Mouse (Mus musculus): Measurements from ENCODE around the gene Tmem8b. TPM values are rescaled to one million over a fixed set of nuclear protein-coding genes. Genes with fewer than 3 reads are reported as not detected.

The Tmem8b gene
- polyA plus RNA-seq, 1 experiment from 2014 or later: 5.6 TPM

DNA sequence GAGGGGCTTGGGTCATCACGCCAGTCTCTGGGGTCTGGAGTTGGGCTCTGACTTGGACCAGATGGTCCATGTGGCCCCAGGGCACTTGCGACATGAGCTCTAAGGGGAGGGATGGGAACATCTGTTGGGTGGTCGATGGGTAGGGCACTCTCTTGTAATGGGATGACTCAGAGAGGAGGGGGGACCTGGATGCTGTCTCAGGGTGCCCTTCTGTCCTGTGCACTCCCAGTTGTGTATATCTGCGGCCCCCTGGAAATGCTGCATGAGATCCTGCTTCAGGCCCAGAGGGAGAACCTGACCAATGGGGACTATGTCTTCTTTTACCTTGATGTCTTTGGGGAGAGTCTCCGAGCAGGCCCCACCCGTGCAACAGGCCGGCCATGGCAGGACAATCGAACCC is 35.5 kb upstream of the Tmem8b start:
- Histone ChIP-seq H3K36me3 (ENCODE audit: control insufficient read depth, insufficient read depth, low read length) (no peaks in the 10 kb centered on the region), H3K4me1 (ENCODE audit: control insufficient read depth, insufficient read depth, low read length) (peaks cover 14% of the 10 kb centered on the region), H3K9me3 (replicated peaks; ENCODE audit: control insufficient read depth, low read length) (no peaks in the 10 kb centered on the region), H3K27me3 (replicated peaks; ENCODE audit: control insufficient read depth, insufficient read depth, low read length) (no peaks in the 10 kb centered on the region), H3K9ac (ENCODE audit: low read length) (no peak overlapping the region), H3K4me2 (ENCODE audit: low read length) (peak overlapping the region; percentile 83; the same call in 1 of the 2 replicates), H3K4me3 (ENCODE audit: low read depth, low read length) (no peak overlapping the region), H3K27ac (ENCODE audit: low read depth, low read length) (no peak overlapping the region)
- ATAC-seq (no peak), DNase-seq (ENCODE audit: low spot score) (no peak)
- 85% methylated on average over 8 of the region's 8 CpGs for WGBS

DNA sequence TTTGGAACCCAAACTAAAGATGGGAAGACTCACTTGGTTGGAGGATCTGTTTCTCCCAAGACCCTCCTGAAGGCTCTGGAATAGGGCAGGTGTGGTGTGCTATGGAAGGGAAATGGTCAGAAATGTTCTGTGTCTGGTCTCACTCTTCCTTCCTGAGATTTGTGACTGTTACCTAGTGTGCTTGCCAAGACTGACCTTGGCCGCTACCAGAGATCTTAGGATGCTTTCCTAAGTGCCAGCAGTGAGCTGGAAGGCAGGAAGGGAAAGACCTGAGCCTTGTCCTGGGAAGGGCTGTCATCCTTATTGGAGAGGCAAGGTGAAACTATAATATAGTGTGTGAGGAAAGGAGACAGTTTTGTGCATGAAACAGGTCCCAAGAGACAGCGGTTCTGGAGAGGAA is 35.0 kb upstream of the Tmem8b start:
- Histone ChIP-seq H3K4me1 (ENCODE audit: control insufficient read depth, insufficient read depth, low read length) (peaks cover 14% of the 10 kb centered on the region), H3K4me3 (ENCODE audit: low read depth, low read length) (no peak overlapping the region), H3K9me3 (replicated peaks; ENCODE audit: control insufficient read depth, low read length) (no peaks in the 10 kb centered on the region), H3K4me2 (ENCODE audit: low read length) (no peak overlapping the region), H3K27me3 (replicated peaks; ENCODE audit: control insufficient read depth, insufficient read depth, low read length) (no peaks in the 10 kb centered on the region), H3K36me3 (ENCODE audit: control insufficient read depth, insufficient read depth, low read length) (no peaks in the 10 kb centered on the region), H3K27ac (ENCODE audit: low read depth, low read length) (no peak overlapping the region), H3K9ac (ENCODE audit: low read length) (no peak overlapping the region)
- WGBS: 95% methylated on average over 2 of the region's 2 CpGs
- DNase-seq (ENCODE audit: low spot score): no peak
- no peak for ATAC-seq

DNA sequence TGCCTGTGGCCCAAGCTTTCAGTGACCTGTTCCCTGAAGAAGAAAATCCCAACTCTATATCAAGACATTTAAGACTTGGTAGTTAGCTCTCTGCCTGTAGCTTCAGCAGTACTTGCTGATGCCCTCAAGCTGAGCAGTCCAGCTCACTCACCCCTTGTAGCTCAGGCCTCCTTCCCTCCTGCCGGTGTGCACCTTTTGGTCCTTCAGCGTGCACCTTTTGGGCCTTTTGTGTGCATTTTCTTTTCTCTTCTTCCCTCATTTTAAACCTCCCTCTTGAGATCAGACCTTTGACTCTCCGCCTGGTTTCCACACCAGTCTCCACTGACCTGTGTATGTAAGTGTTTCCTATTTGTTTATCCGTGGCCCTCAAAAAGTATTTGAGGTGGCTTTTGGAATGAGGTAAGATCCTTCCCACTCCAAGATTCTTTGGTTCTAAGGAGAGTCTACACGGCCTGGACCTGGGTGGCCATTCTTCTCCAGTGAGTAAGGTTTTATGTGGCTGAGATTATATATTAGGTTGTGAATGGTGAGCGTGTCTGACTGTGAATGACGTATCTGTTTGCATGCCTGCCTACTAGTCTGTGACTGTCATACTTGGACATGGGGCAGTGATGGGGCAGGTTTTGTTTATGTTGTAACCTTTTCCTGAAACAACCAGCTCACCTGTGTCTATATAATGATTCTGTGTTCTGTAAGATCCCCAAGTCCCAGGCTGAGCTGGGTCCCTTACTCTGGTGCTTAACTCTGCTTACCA is 34.0 kb upstream of the Tmem8b start:
- Histone ChIP-seq H3K4me3 (ENCODE audit: low read depth, low read length) (no peak overlapping the region), H3K4me1 (ENCODE audit: control insufficient read depth, insufficient read depth, low read length) (peaks cover 14% of the 10 kb centered on the region), H3K4me2 (ENCODE audit: low read length) (no peak overlapping the region), H3K27ac (ENCODE audit: low read depth, low read length) (no peak overlapping the region), H3K9ac (ENCODE audit: low read length) (no peak overlapping the region), H3K36me3 (ENCODE audit: control insufficient read depth, insufficient read depth, low read length) (no peaks in the 10 kb centered on the region), H3K9me3 (replicated peaks; ENCODE audit: control insufficient read depth, low read length) (no peaks in the 10 kb centered on the region), H3K27me3 (replicated peaks; ENCODE audit: control insufficient read depth, insufficient read depth, low read length) (no peaks in the 10 kb centered on the region)
- DNase-seq (ENCODE audit: low spot score): no peak
- 85% methylated on average over 7 of the region's 7 CpGs for WGBS
- ATAC-seq: no peak

DNA sequence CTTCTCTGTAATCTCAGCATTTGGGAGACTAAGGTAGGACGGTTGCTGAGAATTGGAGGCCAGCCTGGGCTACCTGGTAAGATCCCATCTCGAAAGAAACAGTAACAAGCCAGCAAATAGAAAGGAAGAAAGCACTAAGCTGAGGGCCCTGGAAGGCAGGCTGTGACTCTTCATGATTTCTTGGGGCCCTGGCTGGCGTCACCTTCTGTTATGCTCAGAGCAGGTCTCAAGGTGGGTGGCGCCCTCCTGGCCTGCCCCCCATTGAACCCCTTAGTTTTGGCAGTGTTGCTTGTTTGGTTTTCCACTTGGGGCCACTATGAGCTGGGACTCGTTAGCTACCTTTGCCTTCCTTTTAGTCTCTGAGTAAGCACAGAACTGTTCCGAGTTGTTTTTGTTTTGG is 32.0 kb upstream of the Tmem8b start:
- Histone ChIP-seq H3K4me3 (ENCODE audit: low read depth, low read length) (no peak overlapping the region), H3K36me3 (ENCODE audit: control insufficient read depth, insufficient read depth, low read length) (no peaks in the 10 kb centered on the region), H3K27ac (ENCODE audit: low read depth, low read length) (no peak overlapping the region), H3K27me3 (replicated peaks; ENCODE audit: control insufficient read depth, insufficient read depth, low read length) (no peaks in the 10 kb centered on the region), H3K9ac (ENCODE audit: low read length) (no peak overlapping the region), H3K4me1 (ENCODE audit: control insufficient read depth, insufficient read depth, low read length) (peaks cover 12% of the 10 kb centered on the region), H3K9me3 (replicated peaks; ENCODE audit: control insufficient read depth, low read length) (no peaks in the 10 kb centered on the region), H3K4me2 (ENCODE audit: low read length) (no peak overlapping the region)
- no peak for ATAC-seq
- 62% methylated on average over 6 of the region's 6 CpGs for WGBS
- no peak for DNase-seq (ENCODE audit: low spot score)

GRCm38 (mm10) chr4:43640076-43640475 is 28.7 kb upstream of the Tmem8b start:
- 79% methylated on average over 9 of the region's 9 CpGs for WGBS
- Histone ChIP-seq H3K9me3 (replicated peaks; ENCODE audit: control insufficient read depth, low read length) (no peaks in the 10 kb centered on the region), H3K4me1 (ENCODE audit: control insufficient read depth, insufficient read depth, low read length) (no peaks in the 10 kb centered on the region), H3K4me2 (ENCODE audit: low read length) (no peak overlapping the region), H3K4me3 (ENCODE audit: low read depth, low read length) (no peak overlapping the region), H3K27ac (ENCODE audit: low read depth, low read length) (no peak overlapping the region), H3K36me3 (ENCODE audit: control insufficient read depth, insufficient read depth, low read length) (0 out of 2 replicates have a peak, but pooled peaks cover 7% of the 10 kb centered on the region), H3K27me3 (replicated peaks; ENCODE audit: control insufficient read depth, insufficient read depth, low read length) (no peaks in the 10 kb centered on the region), H3K9ac (ENCODE audit: low read length) (no peak overlapping the region)
- no peak for ATAC-seq
- no peak for DNase-seq (ENCODE audit: low spot score)

GRCm38 (mm10) chr4:43640491-43640890 is 28.3 kb upstream of the Tmem8b start:
- 0 out of 2 replicates have a peak, but pooled peaks cover 7% of the 10 kb centered on the region for H3K36me3 ChIP-seq (ENCODE audit: control insufficient read depth, insufficient read depth, low read length)
- no peak overlapping the region for H3K4me2 ChIP-seq (ENCODE audit: low read length)
- H3K27ac ChIP-seq (ENCODE audit: low read depth, low read length): no peak overlapping the region
- H3K4me1 ChIP-seq (ENCODE audit: control insufficient read depth, insufficient read depth, low read length): no peaks in the 10 kb centered on the region
- no peaks in the 10 kb centered on the region for H3K27me3 ChIP-seq (replicated peaks; ENCODE audit: control insufficient read depth, insufficient read depth, low read length)
- no peak overlapping the region for H3K9ac ChIP-seq (ENCODE audit: low read length)
- H3K9me3 ChIP-seq (replicated peaks; ENCODE audit: control insufficient read depth, low read length): no peaks in the 10 kb centered on the region
- no peak overlapping the region for H3K4me3 ChIP-seq (ENCODE audit: low read depth, low read length)
- ATAC-seq (no peak), DNase-seq (ENCODE audit: low spot score) (no peak)
- WGBS: 82% methylated on average over 6 of the region's 6 CpGs

DNA sequence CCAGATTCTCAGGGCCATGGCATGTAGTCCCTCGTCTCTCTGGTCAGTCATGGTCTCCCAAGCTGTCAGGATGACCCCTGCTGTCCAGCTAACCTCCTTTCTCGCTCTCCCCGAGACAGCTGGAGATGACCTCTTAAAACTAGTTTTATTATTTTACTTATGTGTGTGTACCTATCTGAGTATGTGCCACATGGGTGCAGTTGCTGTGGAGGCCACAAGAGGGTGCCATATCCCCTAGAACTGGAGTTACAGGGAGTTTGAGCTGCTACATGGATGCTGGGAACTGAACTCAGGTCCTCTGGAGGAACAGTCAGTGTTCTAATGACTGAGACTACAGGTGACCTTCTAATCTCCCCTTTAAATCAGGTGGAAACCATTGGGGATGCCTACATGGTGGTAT is 19.0 kb upstream of the Tmem8b start:
- WGBS: 89% methylated on average over 3 of the region's 3 CpGs
- 0 out of 2 replicates have a peak, but pooled peaks cover 3% of the 10 kb centered on the region for H3K9me3 ChIP-seq (replicated peaks; ENCODE audit: control insufficient read depth, low read length)
- 0 out of 2 replicates have a peak, but pooled peaks cover 2% of the 10 kb centered on the region for H3K4me1 ChIP-seq (ENCODE audit: control insufficient read depth, insufficient read depth, low read length)
- no peak for DNase-seq (ENCODE audit: low spot score)
- H3K4me2 ChIP-seq (ENCODE audit: low read length): no peak overlapping the region
- no peak overlapping the region for H3K27ac ChIP-seq (ENCODE audit: low read depth, low read length)
- no peak overlapping the region for H3K9ac ChIP-seq (ENCODE audit: low read length)
- ATAC-seq: no peak
- no peak overlapping the region for H3K4me3 ChIP-seq (ENCODE audit: low read depth, low read length)
- H3K27me3 ChIP-seq (replicated peaks; ENCODE audit: control insufficient read depth, insufficient read depth, low read length): no peaks in the 10 kb centered on the region
- H3K36me3 ChIP-seq (ENCODE audit: control insufficient read depth, insufficient read depth, low read length): peaks cover 5% of the 10 kb centered on the region; the same call in 1 of the 2 replicates

GRCm38 (mm10) chr4:43652726-43653125 is 16.0 kb upstream of the Tmem8b start:
- Histone ChIP-seq H3K9ac (ENCODE audit: low read length) (0 out of 2 replicates have a peak overlapping the region, but pooled peaks have one; percentile 17), H3K4me2 (ENCODE audit: low read length) (peak overlapping the region; percentile 41; the same call in 1 of the 2 replicates), H3K4me3 (ENCODE audit: low read depth, low read length) (peak overlapping the region; percentile 17; the same call in 1 of the 2 replicates), H3K36me3 (ENCODE audit: control insufficient read depth, insufficient read depth, low read length) (peaks cover 5% of the 10 kb centered on the region; the same call in 1 of the 2 replicates), H3K27me3 (replicated peaks; ENCODE audit: control insufficient read depth, insufficient read depth, low read length) (no peaks in the 10 kb centered on the region), H3K9me3 (replicated peaks; ENCODE audit: control insufficient read depth, low read length) (0 out of 2 replicates have a peak, but pooled peaks cover 3% of the 10 kb centered on the region), H3K27ac (ENCODE audit: low read depth, low read length) (no peak overlapping the region), H3K4me1 (ENCODE audit: control insufficient read depth, insufficient read depth, low read length) (peaks cover 6% of the 10 kb centered on the region)
- 91% methylated on average over 4 of the region's 4 CpGs for WGBS
- DNase-seq (ENCODE audit: low spot score) (no peak), ATAC-seq (no peak)

Measured in forebrain, embryonic 14.5 days (tissue).